14 mouse cellular contexts compared by ENCODE assay signal in genomic region chr16:25394676-25395075, GRCm38 (mm10).
"Had no signal": no experiment of that assay in that cellular context is flagged by ENCODE, and none has a peak within 500 bp of the region (broad histone marks: within the 10 kb centered on the region; RNA-seq: fewer than 3 reads in every experiment).

No protein-coding gene starts in this region.

- H3K4me2 ChIP-seq: limb, embryonic 12.5 days; liver, embryonic 13.5 days; lung, embryonic 15.5 days; midbrain, embryonic 11.5 days; midbrain, embryonic 15.5 days; neural tube, embryonic 12.5 days had no signal

- H3K9me3 ChIP-seq: limb, embryonic 12.5 days; liver, embryonic 13.5 days; lung, embryonic 15.5 days; megakaryocyte, embryonic 14.5 days; midbrain, embryonic 15.5 days; neural tube, embryonic 12.5 days had no signal

- H3K9ac ChIP-seq: limb, embryonic 12.5 days; liver, embryonic 13.5 days; liver, postnatal 0 days; lung, embryonic 15.5 days; midbrain, embryonic 15.5 days; neural tube, embryonic 12.5 days had no signal

- H3K27ac ChIP-seq: limb, embryonic 12.5 days; liver, embryonic 13.5 days; lung, embryonic 15.5 days; macrophage; midbrain, embryonic 15.5 days; neural tube, embryonic 12.5 days had no signal

- ATAC-seq: intestine, embryonic 16.5 days; liver, postnatal 0 days; midbrain, embryonic 15.5 days had no signal

- H3K36me3 ChIP-seq: limb, embryonic 12.5 days; liver, embryonic 13.5 days; lung, embryonic 15.5 days; midbrain, embryonic 15.5 days; neural tube, embryonic 12.5 days had no signal

- H3K27me3 ChIP-seq: limb, embryonic 12.5 days; liver, embryonic 13.5 days; lung, embryonic 15.5 days; megakaryocyte, embryonic 14.5 days; midbrain, embryonic 15.5 days; neural tube, embryonic 12.5 days had no signal

- H3K4me3 ChIP-seq: limb, embryonic 12.5 days; liver, embryonic 13.5 days; lung, embryonic 15.5 days; megakaryocyte, embryonic 14.5 days; midbrain, embryonic 15.5 days; neural tube, embryonic 12.5 days had no signal

- H3K4me1 ChIP-seq: limb, embryonic 12.5 days; liver, embryonic 13.5 days; lung, embryonic 15.5 days; megakaryocyte, embryonic 14.5 days; midbrain, embryonic 15.5 days; neural tube, embryonic 12.5 days had no signal

- DNase-seq: liver; liver, embryonic 13.5 days; liver, postnatal 0 days; lung, postnatal 14 days; right cerebral cortex, postnatal 14 days; thymus, postnatal 36 days had no signal
